Mouse (Mus musculus) embryonic facial prominence, embryonic 14.5 days (tissue): Measurements from ENCODE around the gene Tnpo3. TPM values are rescaled to one million over a fixed set of nuclear protein-coding genes. Genes with fewer than 3 reads are reported as not detected.

ENCODE experiments used
- ATAC-seq: fragments of 200-750 bp; cut with Nextera tagmentation; 2 replicates; pipeline ENCODE4 v1.8.0; 2017; ENCODE audit warnings: low read depth, moderate number of reproducible peaks, moderate TSS enrichment
- DNase-seq: peaks from one replicate; pipeline ENCODE4 v3.0.0-alpha.2; 2015; ENCODE audit warnings: low spot score
- H3K27ac ChIP-seq: fragments of 300-500 bp; sonication (generic); replicated peaks from 2 replicates; pipeline ENCODE4 v1.5.1; 2014; ENCODE audit warnings: low read depth, mild to moderate bottlenecking, low read length, moderate library complexity
- H3K27me3 ChIP-seq: fragments of 300-500 bp; sonication (generic); replicated peaks from 2 replicates; pipeline ENCODE4 v1.6.1; 2014; ENCODE audit warnings: low read length; ENCODE audit not compliant: control insufficient read depth, insufficient read depth
- H3K36me3 ChIP-seq: fragments of 300-500 bp; sonication (generic); 2 replicates; pipeline ENCODE4 v1.6.1; 2014; ENCODE audit warnings: low read length, mixed read lengths; ENCODE audit not compliant: control insufficient read depth, insufficient read depth
- H3K4me1 ChIP-seq: fragments of 300-500 bp; sonication (generic); 2 replicates; pipeline ENCODE4 v1.6.1; 2014; ENCODE audit warnings: antibody characterized with exemption, low read length; ENCODE audit not compliant: control insufficient read depth, insufficient read depth
- H3K4me2 ChIP-seq: fragments of 300-500 bp; sonication (generic); 2 replicates; pipeline ENCODE4 v1.6.1; 2014; ENCODE audit warnings: low read depth, mild to moderate bottlenecking, low read length, moderate library complexity, mixed read lengths
- H3K4me3 ChIP-seq: fragments of 300-500 bp; sonication (generic); 2 replicates; pipeline ENCODE4 v1.5.1; 2014; ENCODE audit warnings: low read depth, mild to moderate bottlenecking, low read length
- H3K9ac ChIP-seq: fragments of 300-500 bp; sonication (generic); 2 replicates; pipeline ENCODE4 v1.6.1; 2014; ENCODE audit warnings: low read depth, mild to moderate bottlenecking, low read length, moderate library complexity, mixed read lengths
- H3K9me3 ChIP-seq: fragments of 300-500 bp; sonication (generic); 2 replicates; pipeline ENCODE4 v1.6.1; 2016; ENCODE audit warnings: low read length; ENCODE audit not compliant: control insufficient read depth
- WGBS: fragments of 180-500 bp; shearing (Covaris S2); extraction: QIAGEN DNeasy Blood & Tissue Kit; methylation state at CpG from one replicate; pipeline ENCODE4 v1.1.7; 2014; 5-methylcytosine and 5-hydroxymethylcytosine counted together
- polyA plus RNA-seq: library from polyadenylated mRNA; unstranded; fragments of >200 nt; fragmentation: Nextera tagmentation; extraction: Ambion mirVana; gene quantifications from 2 replicates; pipeline ENCODE4 v1.2.1, GENCODE M21; 2014

The Tnpo3 gene
- polyA plus RNA-seq, 1 experiment from 2014 or later, result 78.7 TPM

- ATAC-seq (no peak), DNase-seq (no peak)
- no peaks in the 10 kb centered on the region for H3K9me3 ChIP-seq
- WGBS, result 9% methylated on average over 15 of the region's 16 CpGs
- no peak overlapping the region for H3K4me3 ChIP-seq
- H3K9ac ChIP-seq, result no peak overlapping the region
- no peak overlapping the region for H3K27ac ChIP-seq
- no peaks in the 10 kb centered on the region for H3K36me3 ChIP-seq
- no peaks in the 10 kb centered on the region for H3K27me3 ChIP-seq
- H3K4me2 ChIP-seq, result peak overlapping the region; percentile 25; the same call in 1 of the 2 replicates
- H3K4me1 ChIP-seq, result no peaks in the 10 kb centered on the region
Observed at GRCm38 (mm10) chr6:29638844-29639460, 29.3 kb upstream of the Tnpo3 start.

DNA sequence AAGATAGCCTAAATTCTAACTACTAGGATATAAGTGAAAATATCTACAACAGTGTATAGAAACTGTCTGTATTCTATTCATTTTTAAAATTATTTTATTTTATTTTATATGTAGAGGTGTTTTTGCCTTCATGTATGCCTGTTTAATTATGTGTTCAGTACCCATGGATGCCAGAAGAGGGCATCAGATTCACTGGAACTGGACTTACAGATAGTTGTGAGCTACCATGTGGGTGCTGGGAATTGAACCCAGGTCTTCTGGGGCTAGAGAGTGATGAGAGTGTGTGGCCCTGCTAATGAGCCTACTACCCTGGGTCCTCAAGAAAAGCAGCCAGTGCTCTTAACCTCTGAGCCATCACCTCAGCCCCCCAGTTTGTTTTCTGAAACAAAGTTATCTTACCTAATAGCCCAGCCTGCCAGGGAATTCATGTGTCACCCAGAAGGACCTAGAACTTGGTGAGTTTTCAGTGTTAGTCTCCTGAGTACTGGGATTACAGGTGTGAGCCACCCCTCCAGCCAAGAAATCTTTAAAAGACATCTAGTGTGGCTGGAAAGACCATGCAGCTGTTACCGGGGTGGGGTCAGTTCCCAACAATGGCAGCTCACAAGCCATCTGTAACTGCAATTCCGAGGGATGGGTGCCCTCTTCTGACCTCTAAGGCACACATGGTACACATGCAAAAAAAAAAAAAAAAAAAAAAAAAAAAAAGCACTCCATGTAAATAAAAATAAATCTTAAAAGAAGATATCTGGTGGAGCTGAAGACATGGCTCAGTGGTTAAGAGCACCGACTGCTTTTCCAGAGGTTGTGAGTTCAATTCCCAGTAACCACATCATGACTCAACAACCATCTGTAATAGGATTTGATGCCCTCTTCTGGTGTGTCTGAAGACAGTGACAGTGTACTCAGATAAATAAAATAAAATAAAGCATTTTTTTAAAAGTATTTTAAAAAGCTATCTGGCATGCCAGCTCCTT is 28.0 kb upstream of the Tnpo3 start:
- Histone ChIP-seq H3K9ac (no peak overlapping the region), H3K27ac (no peak overlapping the region), H3K4me2 (no peak overlapping the region), H3K9me3 (no peaks in the 10 kb centered on the region), H3K4me1 (no peaks in the 10 kb centered on the region), H3K27me3 (no peaks in the 10 kb centered on the region), H3K4me3 (no peak overlapping the region), H3K36me3 (no peaks in the 10 kb centered on the region)
- 70% methylated on average over 3 of the region's 3 CpGs for WGBS
- no peak for DNase-seq
- ATAC-seq, result no peak

GRCm38 (mm10) chr6:29636322-29637092 is 26.8 kb upstream of the Tnpo3 start:
- H3K27ac ChIP-seq, result no peak overlapping the region
- peaks cover 4% of the 10 kb centered on the region; the same call in 1 of the 2 replicates for H3K27me3 ChIP-seq
- no peaks in the 10 kb centered on the region for H3K4me1 ChIP-seq
- no peak overlapping the region for H3K4me2 ChIP-seq
- H3K36me3 ChIP-seq, result no peaks in the 10 kb centered on the region
- no peak overlapping the region for H3K9ac ChIP-seq
- H3K4me3 ChIP-seq, result no peak overlapping the region
- ATAC-seq (no peak), DNase-seq (no peak)
- 91% methylated on average over 4 of the region's 4 CpGs for WGBS
- H3K9me3 ChIP-seq, result no peaks in the 10 kb centered on the region

- peaks cover 6% of the 10 kb centered on the region; the same call in 1 of the 2 replicates for H3K27me3 ChIP-seq
- H3K4me2 ChIP-seq, result no peak overlapping the region
- DNase-seq (no peak), ATAC-seq (no peak)
- H3K4me3 ChIP-seq, result no peak overlapping the region
- H3K9me3 ChIP-seq, result no peaks in the 10 kb centered on the region
- no peak overlapping the region for H3K9ac ChIP-seq
- no peaks in the 10 kb centered on the region for H3K4me1 ChIP-seq
- H3K27ac ChIP-seq, result no peak overlapping the region
- WGBS, result 95% methylated on average over 1 of the region's 1 CpGs
- no peaks in the 10 kb centered on the region for H3K36me3 ChIP-seq
Observed at GRCm38 (mm10) chr6:29634537-29634936, 24.9 kb upstream of the Tnpo3 start.

DNA sequence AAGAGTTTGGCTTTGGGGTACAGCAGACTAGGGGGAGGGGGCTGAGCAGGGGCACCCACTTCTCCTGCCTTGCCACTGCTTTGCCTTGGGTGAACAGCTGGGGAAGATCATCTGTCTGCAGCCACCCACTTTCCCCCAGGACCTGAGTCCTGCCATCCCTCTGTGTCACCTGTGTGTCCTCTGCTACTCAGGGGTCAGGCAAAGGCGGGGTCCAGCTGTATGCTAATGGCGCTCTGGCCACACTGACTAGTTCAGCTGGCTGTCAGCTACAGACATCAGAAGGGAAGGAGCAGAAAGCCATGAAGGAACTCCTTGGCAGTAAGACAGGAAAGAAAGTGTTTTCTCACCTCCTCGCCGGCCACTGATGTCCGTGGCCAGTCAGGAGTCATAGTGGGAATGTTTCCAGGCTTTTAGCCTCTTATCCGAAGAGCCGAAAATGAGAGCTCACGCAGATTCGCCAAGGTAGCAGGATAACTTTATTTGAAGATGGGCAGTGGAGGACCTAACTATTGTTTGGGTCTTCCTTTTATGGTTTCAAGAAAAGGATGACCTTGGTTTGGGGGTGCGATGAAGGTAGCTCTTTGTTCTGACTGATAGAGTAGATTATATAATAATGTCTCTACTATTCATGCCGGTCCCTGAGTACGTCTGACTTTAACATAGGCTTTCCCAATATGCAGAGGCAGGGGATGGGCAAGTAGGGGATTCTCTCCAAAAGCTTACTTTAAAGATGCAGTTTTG is 23.0 kb upstream of the Tnpo3 start:
- Histone ChIP-seq H3K4me3 (no peak overlapping the region), H3K9me3 (no peaks in the 10 kb centered on the region), H3K9ac (no peak overlapping the region), H3K36me3 (no peaks in the 10 kb centered on the region), H3K4me2 (no peak overlapping the region), H3K4me1 (no peaks in the 10 kb centered on the region), H3K27ac (no peak overlapping the region), H3K27me3 (peaks cover 6% of the 10 kb centered on the region; the same call in 1 of the 2 replicates)
- WGBS, result 48% methylated on average over 12 of the region's 12 CpGs
- DNase-seq (no peak), ATAC-seq (no peak)

- DNase-seq, result no peak
- no peaks in the 10 kb centered on the region for H3K4me1 ChIP-seq
- H3K36me3 ChIP-seq, result no peaks in the 10 kb centered on the region
- H3K27ac ChIP-seq, result no peak overlapping the region
- no peak for ATAC-seq
- H3K4me3 ChIP-seq, result no peak overlapping the region
- 29% methylated on average over 10 of the region's 10 CpGs for WGBS
- no peak overlapping the region for H3K9ac ChIP-seq
- H3K27me3 ChIP-seq, result peaks cover 6% of the 10 kb centered on the region; the same call in 1 of the 2 replicates
- H3K9me3 ChIP-seq, result no peaks in the 10 kb centered on the region
- no peak overlapping the region for H3K4me2 ChIP-seq
Observed at GRCm38 (mm10) chr6:29631751-29632551, 22.3 kb upstream of the Tnpo3 start.

- H3K27me3 ChIP-seq, result peaks cover 6% of the 10 kb centered on the region; the same call in 1 of the 2 replicates
- H3K27ac ChIP-seq, result no peak overlapping the region
- 87% methylated on average over 1 of the region's 1 CpGs for WGBS
- no peak for DNase-seq
- no peak for ATAC-seq
- no peak overlapping the region for H3K4me3 ChIP-seq
- H3K9me3 ChIP-seq, result no peaks in the 10 kb centered on the region
- H3K4me2 ChIP-seq, result no peak overlapping the region
- H3K4me1 ChIP-seq, result no peaks in the 10 kb centered on the region
- no peaks in the 10 kb centered on the region for H3K36me3 ChIP-seq
- no peak overlapping the region for H3K9ac ChIP-seq
Observed at GRCm38 (mm10) chr6:29630216-29630615, 20.5 kb upstream of the Tnpo3 start.
